Mouse (Mus musculus) erythroblast, embryonic 14.5 days (primary cell): Measurements from ENCODE around the gene Traf2. TPM values are rescaled to one million over a fixed set of nuclear protein-coding genes. Genes with fewer than 3 reads are reported as not detected.
A peak's percentile ranks its signal among the peaks of the same experiment; 100 is the strongest.

Source experiments
- H3K27me3 ChIP-seq: 2 replicates; pipeline ENCODE4 v1.6.1; 2012; ENCODE audit warnings: inconsistent platforms; ENCODE audit not compliant: control insufficient read depth
- H3K36me3 ChIP-seq: 2 replicates; pipeline ENCODE4 v1.6.1; 2012; ENCODE audit warnings: mild to moderate bottlenecking, inconsistent platforms; ENCODE audit not compliant: control insufficient read depth
- H3K4me1 ChIP-seq: 2 replicates; pipeline ENCODE4 v1.6.1; 2012; ENCODE audit warnings: inconsistent platforms; ENCODE audit not compliant: control insufficient read depth
- H3K4me3 ChIP-seq: replicated peaks from 2 replicates; pipeline ENCODE3; 2012; ENCODE audit warnings: moderate library complexity, mild to moderate bottlenecking, inconsistent platforms
- H3K9me3 ChIP-seq: 2 replicates; pipeline ENCODE4 v1.6.1; 2012; ENCODE audit warnings: low read length, inconsistent platforms, mixed read lengths; ENCODE audit not compliant: control insufficient read depth
- GATA1 ChIP-seq: IDR thresholded peaks from 2 replicates; pipeline ENCODE4 v1.6.1; 2012; ENCODE audit warnings: low read length, inconsistent platforms, mixed read lengths
- TAL1 ChIP-seq: IDR thresholded peaks from 3 replicates; pipeline ENCODE4 v1.6.1; 2012; ENCODE audit warnings: low read length, inconsistent platforms, mixed read lengths
- polyA plus RNA-seq: library from polyadenylated mRNA; stranded (reverse); fragments of >175 nt; gene quantifications from 2 replicates; pipeline ENCODE4 v1.2.3, GENCODE M21; 2012

Traf2 gene
- polyA plus RNA-seq, 1 experiment: 0.84 TPM

- Histone ChIP-seq H3K27me3 (no peaks in the 10 kb centered on the region), H3K36me3 (peaks cover 43% of the 10 kb centered on the region), H3K4me1 (peaks cover 64% of the 10 kb centered on the region), H3K4me3 (peak within 1 kb of the TSS; percentile 72), H3K9me3 (no peaks in the 10 kb centered on the region)
- no peak for TF ChIP-seq GATA1
- no peak for TF ChIP-seq TAL1
These were observed 45.9 kb downstream of the Traf2 start, which contains the start of gene Fbxw5 for GRCm38 (mm10) chr2:25500576-25501405. TSS of gene Fbxw5 (plus strand) at chr2:25500750.

GRCm38 (mm10) chr2:25500071-25500575, 46.6 kb downstream of the Traf2 start:
- Histone ChIP-seq H3K9me3 (no peaks in the 10 kb centered on the region), H3K27me3 (no peaks in the 10 kb centered on the region; the same call in 1 of the 2 replicates), H3K36me3 (peaks cover 36% of the 10 kb centered on the region), H3K4me3 (peak overlapping the region; percentile 72), H3K4me1 (peaks cover 64% of the 10 kb centered on the region)
- TF ChIP-seq GATA1: no peak
- no peak for TF ChIP-seq TAL1

- Histone ChIP-seq H3K4me1 (peaks cover 51% of the 10 kb centered on the region), H3K9me3 (no peaks in the 10 kb centered on the region), H3K27me3 (no peaks in the 10 kb centered on the region; the same call in 1 of the 2 replicates), H3K4me3 (no peak overlapping the region), H3K36me3 (peaks cover 24% of the 10 kb centered on the region)
- TF ChIP-seq TAL1: no peak
- no peak for TF ChIP-seq GATA1
These were observed 47.9 kb downstream of the Traf2 start for GRCm38 (mm10) chr2:25498622-25499478.

GRCm38 (mm10) chr2:25497846-25498575, 48.7 kb downstream of the Traf2 start:
- H3K4me3 ChIP-seq: no peak overlapping the region
- peaks cover 43% of the 10 kb centered on the region for H3K4me1 ChIP-seq
- no peak for TF ChIP-seq GATA1
- no peak for TF ChIP-seq TAL1

GRCm38 (mm10) chr2:25496462-25496861, 50.3 kb downstream of the Traf2 start:
- Histone ChIP-seq H3K27me3 (no peaks in the 10 kb centered on the region; the same call in 1 of the 2 replicates), H3K4me3 (no peak overlapping the region), H3K9me3 (no peaks in the 10 kb centered on the region), H3K4me1 (peaks cover 28% of the 10 kb centered on the region), H3K36me3 (no peaks in the 10 kb centered on the region)
- no peak for TF ChIP-seq TAL1
- TF ChIP-seq GATA1: no peak

More at GRCm38 (mm10) chr2:25497846-25498575, 48.7 kb downstream of the Traf2 start:
- H3K36me3 ChIP-seq: peaks cover 15% of the 10 kb centered on the region
- no peaks in the 10 kb centered on the region for H3K9me3 ChIP-seq
- H3K27me3 ChIP-seq: no peaks in the 10 kb centered on the region; the same call in 1 of the 2 replicates

GRCm38 (mm10) chr2:25493476-25493961, 53.2 kb downstream of the Traf2 start, which contains the start of gene Lcn12:
TSS of gene Lcn12 (minus strand) at chr2:25493911.
- no peak within 1 kb of the TSS for H3K4me3 ChIP-seq
- H3K27me3 ChIP-seq: no peaks in the 10 kb centered on the region; the same call in 1 of the 2 replicates

GRCm38 (mm10) chr2:25492988-25493387, 53.8 kb downstream of the Traf2 start:
- TF ChIP-seq GATA1 (no peak), TAL1 (no peak)
- Histone ChIP-seq H3K36me3 (no peaks in the 10 kb centered on the region), H3K27me3 (no peaks in the 10 kb centered on the region; the same call in 1 of the 2 replicates), H3K9me3 (no peaks in the 10 kb centered on the region), H3K4me1 (peaks cover 24% of the 10 kb centered on the region), H3K4me3 (no peak overlapping the region)

More at GRCm38 (mm10) chr2:25493476-25493961, 53.2 kb downstream of the Traf2 start, which contains the start of gene Lcn12:
- Histone ChIP-seq H3K9me3 (no peaks in the 10 kb centered on the region), H3K4me1 (peaks cover 21% of the 10 kb centered on the region), H3K36me3 (no peaks in the 10 kb centered on the region)
- TF ChIP-seq TAL1 (no peak), GATA1 (no peak)

- H3K4me3 ChIP-seq: no peak overlapping the region
- H3K4me1 ChIP-seq: peaks cover 55% of the 10 kb centered on the region
- H3K27me3 ChIP-seq: no peaks in the 10 kb centered on the region
- no peak for TF ChIP-seq TAL1
- TF ChIP-seq GATA1: no peak
- no peaks in the 10 kb centered on the region for H3K36me3 ChIP-seq
- no peaks in the 10 kb centered on the region for H3K9me3 ChIP-seq
These were observed 58.1 kb downstream of the Traf2 start for GRCm38 (mm10) chr2:25488671-25489068.
